Mouse (Mus musculus): ENCODE results near the gene Frem1.

Frem1 gene

GRCm38 (mm10) chr4:83020759-83021555 lies 31.2 kb downstream of the Frem1 start:
- DNase-seq: peak; percentile 12 to 40

DNA sequence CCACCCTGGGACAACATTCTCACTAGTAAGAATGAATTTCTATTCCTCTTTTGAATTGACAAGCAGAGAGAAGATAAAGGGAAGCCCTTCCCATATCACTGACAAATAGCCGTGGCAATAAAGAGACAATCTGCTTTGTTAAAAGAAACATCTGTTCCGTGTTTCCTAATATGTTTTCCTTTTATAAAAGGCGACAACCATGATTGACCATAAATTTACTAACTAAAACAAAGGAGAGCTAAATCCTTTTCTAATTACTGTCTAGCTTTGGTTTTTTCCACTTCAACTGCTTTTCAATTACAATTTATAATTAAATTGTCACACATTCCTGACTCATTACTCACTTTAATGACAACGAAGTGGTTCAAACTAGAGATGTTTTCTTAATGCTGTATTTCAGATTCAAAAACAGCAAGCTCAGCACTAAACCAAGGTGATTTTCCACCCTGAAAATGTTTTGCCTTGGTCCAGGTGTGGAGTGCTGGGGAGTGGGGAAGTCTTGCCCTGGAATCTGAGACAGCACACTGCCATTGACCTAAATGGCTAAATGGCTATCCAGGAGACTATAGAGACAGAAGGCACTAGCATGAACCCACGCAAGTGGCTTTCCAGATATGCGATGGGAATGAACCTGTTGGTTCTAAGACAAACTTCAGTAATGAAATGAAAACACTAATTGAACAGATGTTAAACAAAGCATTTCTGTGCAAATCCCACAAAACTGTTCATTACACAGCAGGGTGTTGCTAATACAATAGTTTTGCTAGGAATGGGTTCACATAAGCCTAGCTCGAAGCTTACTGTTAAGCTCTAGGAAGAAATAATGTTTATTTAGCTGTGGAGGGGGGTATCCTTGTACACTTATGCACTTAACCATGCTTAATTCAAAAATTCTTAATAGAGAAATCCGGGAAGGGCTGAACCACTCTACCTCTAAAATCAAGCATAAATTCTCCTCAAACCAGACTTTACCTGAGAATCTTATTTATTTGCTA lies 33.7 kb downstream of the Frem1 start:
- no peak for DNase-seq

DNA sequence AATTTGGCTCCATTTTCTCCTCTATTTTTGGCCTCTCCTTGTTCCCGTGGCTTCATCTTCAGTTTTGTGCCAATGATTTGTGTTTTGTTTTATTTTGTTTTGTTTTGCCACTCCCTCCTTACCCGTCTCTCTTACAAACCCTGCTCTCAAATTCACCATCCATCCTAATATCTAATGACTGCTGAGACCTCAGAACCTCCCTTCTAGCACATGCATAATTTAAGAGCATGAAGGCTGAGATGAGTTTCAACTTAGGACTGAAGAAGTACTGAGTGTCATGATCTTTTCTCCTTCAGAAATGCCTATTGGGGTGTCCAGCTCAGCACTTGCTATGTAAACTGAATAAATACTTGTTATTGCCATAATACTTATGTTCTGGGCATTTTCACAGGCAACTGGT lies 37.6 kb downstream of the Frem1 start:
- DNase-seq: no peak

GRCm38 (mm10) chr4:83004086-83004485 lies 48.1 kb downstream of the Frem1 start:
- no peak for DNase-seq

- DNase-seq: no peak
Measured at GRCm38 (mm10) chr4:82992042-82992441, 60.1 kb downstream of the Frem1 start.

DNA sequence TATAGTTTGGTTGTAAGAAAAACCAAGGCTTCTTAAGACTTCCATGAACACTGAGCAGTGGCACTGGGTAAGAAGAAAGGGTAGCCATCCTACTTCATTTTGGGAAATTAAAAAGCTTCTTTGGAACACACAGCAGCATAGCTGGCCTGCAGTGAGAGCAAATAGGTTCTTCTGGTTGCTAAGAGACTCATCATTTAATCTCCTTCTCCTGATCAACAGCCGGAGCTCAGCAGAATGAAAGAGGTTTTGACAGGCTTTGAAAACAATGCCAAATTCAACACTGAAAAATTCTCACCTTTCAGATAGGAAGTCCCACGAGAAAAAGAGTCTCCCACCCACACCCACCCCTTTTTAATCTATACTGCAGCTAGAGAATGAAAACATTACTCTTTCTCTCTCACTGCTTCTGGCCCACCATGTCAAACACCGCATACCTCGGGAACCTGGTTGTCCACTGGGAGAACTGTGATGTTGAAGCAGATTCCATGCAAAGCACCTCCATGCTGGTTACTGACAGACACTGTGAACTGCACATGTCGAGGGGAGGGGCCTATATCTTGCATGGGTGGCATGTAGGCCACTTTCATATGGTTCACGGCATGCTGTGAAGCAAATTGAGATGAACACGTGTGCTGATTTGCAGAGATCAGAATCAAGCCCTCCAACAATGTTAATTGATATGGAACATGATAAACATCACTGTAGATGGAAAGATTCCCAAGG lies 61.0 kb downstream of the Frem1 start:
- no peak for DNase-seq

- no peak for DNase-seq
Measured at GRCm38 (mm10) chr4:82972381-82972780, 79.8 kb downstream of the Frem1 start.

DNA sequence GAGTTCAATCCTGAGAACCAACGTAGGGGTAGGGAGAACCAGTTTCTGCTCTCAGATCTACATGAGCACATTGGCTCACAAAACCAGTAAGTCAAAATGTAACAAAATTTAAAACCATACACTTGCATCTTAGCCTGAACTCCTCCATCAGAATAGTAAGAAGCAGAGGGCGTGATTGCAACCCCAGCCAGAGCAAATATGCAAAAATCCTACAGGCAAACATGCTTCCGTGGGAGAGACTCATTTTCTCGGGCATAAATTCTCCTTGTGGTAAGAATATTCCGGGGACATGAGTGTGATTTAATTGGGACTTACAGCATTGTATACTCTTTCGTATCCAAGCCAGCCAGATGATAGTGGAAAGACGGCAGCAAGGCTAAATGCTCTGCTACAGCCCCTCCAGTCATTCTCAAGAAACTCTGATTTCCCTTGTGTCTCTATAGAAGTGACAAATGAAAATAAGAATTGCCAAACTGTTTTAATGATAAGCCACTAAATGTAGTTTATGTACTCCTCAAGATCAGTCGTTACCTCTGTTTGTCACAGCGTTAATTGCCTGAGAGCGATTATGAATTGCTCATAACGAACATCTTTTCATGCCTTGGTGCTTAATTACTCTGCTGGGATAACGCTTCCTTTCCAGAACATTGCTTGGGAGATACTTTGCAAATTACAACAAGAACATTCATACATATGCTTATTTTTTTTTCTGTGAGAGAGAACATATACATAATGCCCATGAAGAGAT lies 81.1 kb downstream of the Frem1 start:
- no peak for DNase-seq

DNA sequence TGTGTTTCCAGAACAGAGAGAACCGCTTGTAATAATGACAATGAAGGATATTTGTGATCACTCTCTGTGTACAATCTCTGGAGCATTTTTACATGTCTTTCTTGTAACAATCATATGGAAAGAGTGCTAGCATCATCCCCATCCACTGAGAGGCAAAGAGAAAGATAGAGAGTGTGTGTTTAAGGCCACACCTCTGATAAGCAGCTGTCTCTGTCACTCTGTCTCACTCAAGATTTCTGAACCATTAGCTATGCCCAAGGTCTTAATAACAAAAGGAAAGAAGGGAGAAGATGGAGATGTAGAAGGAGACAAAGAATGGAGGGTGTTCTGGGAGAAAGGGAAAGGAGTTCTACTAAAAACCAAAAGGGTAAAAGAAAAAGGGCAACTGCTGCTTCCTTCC lies 91.1 kb downstream of the Frem1 start:
- DNase-seq: no peak

DNA sequence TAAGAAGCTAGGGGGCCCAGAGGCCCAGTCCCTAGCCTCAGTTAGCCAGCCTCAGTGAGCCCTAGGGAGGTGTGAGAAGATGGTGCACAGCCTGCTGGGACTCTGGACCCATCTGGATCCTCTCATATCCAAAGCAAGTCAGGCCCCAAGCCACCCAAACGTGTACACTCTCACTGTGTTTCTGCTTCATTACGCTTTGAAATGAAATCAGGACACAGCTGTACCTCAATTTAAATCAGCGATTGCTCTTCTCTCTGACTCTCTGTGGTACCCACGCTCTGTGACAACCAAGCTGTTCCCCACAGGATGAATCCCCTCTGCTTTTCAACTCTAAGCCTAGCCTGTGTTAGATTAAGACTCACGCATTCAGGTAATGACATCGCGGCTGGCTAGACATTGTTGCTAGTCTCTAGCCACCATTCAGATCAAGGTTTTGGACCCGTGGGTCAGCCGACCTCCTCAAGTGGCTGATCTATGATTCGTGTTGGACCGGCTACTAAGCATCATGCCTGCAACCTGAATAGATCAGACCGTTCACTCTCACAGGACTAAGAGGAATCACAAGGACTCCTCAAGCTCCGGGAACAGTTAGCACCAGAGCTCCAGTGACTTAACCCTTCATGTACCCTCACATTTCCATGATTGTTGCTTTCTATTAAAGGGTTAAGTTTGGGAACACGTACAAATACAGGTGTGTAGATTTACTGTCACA lies 94.2 kb downstream of the Frem1 start:
- DNase-seq: no peak

DNA sequence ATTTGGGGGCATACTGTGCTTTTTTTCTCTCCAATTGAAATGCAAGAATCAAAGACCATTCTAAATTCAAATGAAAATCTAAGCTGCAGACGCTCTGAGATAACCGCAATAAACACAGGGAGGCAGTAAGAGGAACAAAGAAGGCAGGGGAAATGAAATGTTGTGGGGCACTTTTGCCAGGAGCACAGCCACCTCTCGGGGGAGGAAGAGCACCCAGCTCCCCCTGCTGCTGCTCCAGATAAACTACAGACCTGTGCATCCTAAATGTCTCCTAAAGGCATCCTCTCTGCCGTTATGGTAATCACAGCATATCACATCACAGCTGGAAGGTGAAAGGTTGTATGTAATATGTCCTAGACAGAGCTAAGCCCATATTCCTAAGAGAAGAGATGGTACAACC lies 98.1 kb downstream of the Frem1 start:
- no peak for DNase-seq

GRCm38 (mm10) chr4:82949511-82949910 lies 102.6 kb downstream of the Frem1 start:
- no peak for DNase-seq

- no peak for DNase-seq
Measured at GRCm38 (mm10) chr4:82946721-82947120, 105.4 kb downstream of the Frem1 start.

DNA sequence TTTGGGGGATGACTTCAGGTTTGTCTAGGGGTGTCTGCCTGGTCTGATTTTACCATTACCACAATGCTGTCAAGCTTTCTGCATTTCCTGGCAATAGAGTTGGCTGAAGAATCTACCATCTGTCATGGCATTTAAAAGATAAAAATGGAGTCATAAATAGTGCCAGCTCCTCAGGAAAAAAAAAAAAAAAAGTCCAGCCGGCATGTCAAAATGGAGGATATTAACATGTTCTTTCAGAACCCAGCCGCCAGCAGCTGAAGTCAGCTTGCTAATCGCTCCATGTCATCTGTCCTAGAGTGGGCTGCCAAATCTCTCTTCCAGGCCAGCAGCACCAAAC lies 105.9 kb downstream of the Frem1 start:
- no peak for DNase-seq

DNA sequence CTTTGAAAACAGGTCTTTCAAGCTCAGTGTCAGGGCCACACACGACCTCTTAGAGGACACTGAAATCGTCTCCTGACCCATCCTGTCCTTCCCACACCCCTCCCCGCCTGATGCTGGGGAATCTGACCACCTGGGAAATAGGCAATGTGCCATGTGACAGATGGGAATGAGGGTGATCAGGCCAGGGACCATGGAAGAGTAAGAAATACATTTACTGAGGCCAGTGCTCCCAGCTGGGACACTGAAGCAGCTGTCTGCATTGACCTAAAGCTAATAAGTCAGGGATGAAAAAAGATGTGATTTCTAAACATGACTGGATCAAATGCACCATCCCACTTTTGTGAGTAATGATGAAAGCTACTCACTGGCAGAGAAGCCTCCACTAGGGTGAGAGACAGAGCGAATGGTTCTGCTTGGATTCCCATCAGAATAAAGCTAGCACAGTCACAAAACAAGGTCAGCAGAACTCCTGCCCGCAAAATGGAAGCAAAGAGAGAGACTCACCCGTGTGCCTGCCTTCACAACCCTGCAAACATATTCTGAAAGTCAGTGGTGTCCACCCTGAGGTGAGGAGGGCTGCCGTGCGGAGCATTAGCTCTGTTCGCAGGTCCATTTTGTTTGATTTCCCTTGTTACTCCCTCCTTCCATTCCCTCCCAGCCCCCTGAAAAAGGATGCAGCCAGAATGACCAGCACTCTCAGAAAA lies 106.4 kb downstream of the Frem1 start:
- no peak for DNase-seq

GRCm38 (mm10) chr4:82940680-82941079 lies 111.5 kb downstream of the Frem1 start:
- DNase-seq: no peak

GRCm38 (mm10) chr4:82940248-82940647 lies 111.9 kb downstream of the Frem1 start:
- DNase-seq: peak in 1 of 2 experiments; percentile 5

DNA sequence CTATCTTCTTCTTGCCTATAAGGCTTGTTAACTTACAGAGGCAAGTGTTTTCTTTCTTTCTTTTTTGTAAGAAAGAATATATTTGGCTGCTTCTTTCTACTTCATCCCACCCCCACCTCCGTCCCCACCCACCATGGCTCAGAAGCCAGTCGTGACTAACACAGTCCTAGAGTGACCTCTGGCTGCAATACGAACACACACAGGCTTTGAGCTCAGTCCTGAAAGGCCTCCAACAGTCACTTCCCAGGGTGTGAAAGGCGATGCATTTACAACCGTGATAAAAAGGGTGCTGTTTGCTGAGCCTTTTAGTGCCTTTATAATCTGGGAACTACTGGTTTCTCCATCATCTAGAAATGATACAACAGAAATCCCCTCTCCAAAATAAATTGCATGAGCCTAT lies 117.8 kb downstream of the Frem1 start:
- peak; percentile 27 to 39 for DNase-seq

DNA sequence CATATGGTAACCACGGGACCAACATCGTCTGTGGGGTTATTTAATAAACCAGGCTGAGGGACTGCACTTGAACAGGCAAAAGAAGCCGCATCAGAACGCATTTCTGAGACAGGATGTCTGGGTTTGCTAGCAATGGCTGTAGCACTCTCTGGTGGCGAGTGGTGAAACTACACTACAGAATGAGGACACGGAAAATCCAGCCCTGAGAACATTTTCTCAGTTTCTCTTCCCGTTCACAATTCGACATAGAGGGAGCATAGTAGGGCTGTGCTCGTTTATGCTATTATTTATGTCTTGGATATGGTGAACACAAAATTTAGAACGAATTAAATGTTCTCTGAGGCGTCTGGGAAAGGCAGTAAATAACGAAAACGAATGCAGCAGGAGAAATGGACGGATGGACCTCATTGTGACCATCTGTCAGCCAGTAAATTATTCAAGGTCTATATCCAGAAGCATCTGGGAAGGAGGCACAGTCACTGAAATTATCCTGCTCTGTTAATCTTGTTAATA lies 118.4 kb downstream of the Frem1 start:
- DNase-seq: peak; percentile 60 to 86

DNA sequence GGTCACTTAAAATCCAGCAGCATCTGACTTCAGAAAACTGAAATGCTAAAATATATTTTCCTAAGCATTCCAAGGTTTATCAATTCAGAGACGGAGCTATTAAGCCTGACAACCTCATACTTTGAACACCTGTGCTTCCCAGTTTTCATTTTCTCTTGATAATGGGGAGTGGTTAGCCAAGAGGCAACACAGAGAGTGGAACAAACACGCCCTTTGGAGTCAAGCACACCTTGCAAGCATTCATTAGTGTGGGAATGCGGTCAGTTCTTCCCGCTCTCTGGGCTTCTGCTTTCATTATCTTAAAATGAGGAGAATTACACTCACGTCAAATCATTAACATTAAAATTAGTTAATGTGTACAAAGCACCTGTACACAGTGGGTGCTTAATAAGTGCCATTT lies 122.1 kb downstream of the Frem1 start:
- DNase-seq: no peak

- no peak for DNase-seq
Measured at GRCm38 (mm10) chr4:82921962-82922361, 130.2 kb downstream of the Frem1 start.
